Mouse (Mus musculus): ENCODE data around the gene Mfsd2a.

The Mfsd2a gene

GRCm38 (mm10) chr4:122961100-122961567 is at the start of gene Mfsd2a:
Gene Mfsd2a, minus strand, starts transcription at chr4:122961188.
- peak; percentile 68 for DNase-seq

DNA sequence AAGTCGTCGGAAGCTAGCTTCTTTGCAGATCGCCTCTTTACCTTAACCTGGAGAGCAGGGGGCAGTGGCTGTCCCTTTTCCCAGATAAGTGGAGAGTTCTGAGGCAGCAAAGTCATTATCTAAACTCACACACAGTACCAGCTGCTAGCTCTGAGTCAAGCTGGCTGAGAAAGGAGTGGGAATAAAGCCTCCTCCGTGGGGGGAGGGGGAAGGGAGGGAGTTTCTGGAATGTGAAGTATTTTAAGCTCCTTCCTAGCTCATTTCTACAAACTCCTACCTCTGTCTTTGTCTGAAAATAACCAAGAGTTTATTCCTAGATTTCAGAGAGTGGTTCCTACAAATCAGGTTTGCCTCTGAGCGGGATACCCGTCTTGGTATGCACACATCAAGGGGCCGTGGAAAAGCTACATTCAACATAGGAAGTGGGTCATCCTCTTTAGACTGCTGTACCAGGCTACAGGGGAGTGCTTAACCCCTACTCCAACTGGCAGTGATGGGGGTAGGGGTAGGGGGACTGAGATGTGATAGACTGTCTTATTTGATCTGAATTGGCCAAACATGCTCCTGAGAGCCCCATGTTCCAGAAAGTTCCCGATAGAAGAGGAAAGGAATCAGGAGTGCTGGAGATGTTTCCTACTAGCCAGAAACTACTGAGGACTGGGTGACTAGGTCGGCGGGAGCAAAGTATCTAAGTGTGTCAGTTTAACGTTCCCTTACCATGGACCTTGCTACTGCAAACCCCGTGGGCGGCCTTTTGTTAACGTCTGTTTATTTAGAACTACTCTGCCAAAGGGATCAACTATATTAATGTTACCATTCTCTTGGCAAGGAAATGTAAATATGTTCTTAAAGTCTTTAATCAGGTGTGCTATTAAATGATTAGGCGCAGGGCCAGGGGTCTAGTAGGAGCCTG is 44.3 kb upstream of the Mfsd2a start:
- DNase-seq: no peak

GRCm38 (mm10) chr4:123000617-123001342 is 39.8 kb upstream of the Mfsd2a start:
- no peak for DNase-seq

DNA sequence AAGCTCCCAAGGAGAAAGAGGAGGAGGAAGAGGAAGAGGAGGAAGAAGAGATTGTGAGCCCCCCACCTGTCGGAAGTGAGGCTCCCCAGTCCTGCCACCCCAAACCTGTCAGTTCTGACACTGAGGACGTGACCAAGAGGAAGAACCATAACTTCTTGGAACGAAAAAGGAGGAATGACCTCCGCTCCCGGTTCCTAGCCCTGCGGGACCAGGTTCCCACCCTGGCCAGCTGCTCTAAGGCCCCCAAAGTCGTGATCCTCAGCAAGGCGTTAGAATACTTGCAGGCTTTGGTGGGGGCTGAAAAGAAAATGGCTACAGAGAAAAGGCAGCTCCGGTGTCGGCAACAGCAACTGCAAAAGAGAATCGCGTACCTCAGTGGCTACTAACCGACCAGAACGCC is 39.1 kb upstream of the Mfsd2a start:
- DNase-seq: no peak

GRCm38 (mm10) chr4:122999263-122999691 is 38.3 kb upstream of the Mfsd2a start:
- no peak for DNase-seq

DNA sequence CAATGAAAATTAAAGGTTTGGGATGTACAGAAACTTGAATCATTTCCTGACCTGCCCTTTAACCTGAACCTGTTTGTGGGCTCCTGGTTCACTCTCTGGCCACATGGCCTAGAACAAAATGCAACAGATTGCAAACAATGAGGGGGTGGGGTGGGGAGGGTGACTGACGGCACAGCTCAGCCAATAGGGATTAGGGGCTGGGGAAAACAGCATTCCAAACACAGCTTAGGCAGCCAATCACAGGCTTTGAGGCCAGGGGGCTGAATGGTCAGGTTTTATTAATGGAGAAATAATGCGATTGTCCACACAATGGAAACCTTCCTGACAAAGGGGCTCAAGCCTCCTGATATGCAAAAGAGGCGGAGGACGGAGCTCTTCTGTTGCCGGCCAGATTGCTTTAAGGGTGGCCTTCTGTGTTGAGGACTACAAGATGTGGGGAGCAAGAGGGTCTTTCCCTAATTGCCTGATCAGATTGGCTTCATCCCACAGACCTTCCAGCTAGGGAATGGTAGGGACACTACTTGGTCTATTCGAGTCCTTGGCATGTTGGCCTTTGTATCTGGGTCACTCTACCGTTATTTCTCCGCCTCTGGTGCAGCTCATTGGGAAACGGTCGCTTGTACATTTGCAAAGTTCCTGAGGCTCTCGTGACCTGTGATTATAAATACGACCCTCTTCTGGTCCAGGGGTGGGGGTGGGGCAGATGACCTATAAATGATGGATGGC is 37.7 kb upstream of the Mfsd2a start:
- no peak for DNase-seq

- peak; percentile 58 for DNase-seq
These were observed 35.8 kb upstream of the Mfsd2a start for GRCm38 (mm10) chr4:122996618-122997381.

GRCm38 (mm10) chr4:122996221-122996617 is 35.2 kb upstream of the Mfsd2a start:
- DNase-seq: no peak

DNA sequence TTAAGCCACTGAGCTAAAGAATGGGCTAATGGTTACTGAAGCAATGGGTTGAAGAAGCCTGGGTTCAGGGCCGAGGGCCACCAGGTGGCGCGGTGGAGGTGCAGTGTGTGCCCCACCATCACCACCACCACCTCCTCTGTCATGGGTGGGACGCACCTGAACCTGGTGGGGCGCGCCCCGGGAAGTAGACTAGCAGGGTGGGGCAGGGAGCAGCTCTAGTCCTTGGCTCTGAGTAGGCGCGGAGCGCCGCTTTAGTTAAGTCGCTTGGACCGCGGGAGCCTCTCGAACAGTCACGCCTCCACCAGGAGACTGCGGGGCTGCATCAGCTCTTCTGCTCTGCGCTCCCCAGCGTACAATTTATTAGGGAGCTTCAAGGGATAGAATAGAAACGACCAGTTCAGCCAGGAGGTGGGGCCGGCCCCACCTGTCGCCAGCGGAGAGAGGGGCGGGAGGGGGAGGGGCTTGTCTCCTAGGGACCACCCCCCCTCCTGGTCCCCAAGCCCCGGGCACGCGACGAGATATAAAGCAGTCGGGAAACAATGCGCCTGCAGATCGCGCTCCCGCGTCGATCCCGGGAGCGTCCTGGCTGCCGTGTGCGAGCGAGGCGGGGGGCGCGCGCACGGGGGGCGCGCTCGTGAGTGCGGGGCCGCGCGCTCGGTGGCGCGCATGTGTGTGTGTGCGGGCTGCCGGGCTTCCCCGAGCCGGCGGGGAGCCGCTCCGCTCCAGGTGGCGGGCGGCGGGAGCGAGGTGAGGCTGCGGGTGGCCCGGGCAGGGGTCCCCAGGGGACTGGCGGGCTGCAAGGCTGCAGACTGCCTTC is 34.6 kb upstream of the Mfsd2a start, which contains the start of gene Mycl:
Mycl (plus strand) TSS at position 249 of the 817 bp plus-strand sequence.
- DNase-seq: peak; percentile 97

GRCm38 (mm10) chr4:122992276-122992675 is 31.3 kb upstream of the Mfsd2a start:
- DNase-seq: no peak

DNA sequence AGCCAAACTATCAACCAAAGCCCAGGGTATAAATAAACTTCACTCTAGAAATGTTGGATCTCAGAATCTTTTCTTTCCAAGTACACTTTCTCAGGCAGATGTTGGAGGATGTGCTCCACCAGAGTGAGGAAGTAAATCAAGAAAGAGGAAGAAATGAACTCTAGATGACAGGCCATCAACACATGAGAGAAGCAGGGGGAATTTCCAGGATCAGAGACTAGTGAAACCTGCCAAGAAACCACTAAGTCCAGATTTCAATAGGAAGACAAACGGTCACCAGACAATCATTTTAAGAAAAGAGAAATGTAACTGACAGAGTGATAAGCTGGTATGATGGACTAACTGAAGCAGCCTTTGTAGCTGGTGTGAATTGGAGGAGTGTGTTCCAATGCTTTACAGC is 30.2 kb upstream of the Mfsd2a start:
- no peak for DNase-seq

GRCm38 (mm10) chr4:122988004-122988403 is 27.0 kb upstream of the Mfsd2a start:
- peak; percentile 54 for DNase-seq

DNA sequence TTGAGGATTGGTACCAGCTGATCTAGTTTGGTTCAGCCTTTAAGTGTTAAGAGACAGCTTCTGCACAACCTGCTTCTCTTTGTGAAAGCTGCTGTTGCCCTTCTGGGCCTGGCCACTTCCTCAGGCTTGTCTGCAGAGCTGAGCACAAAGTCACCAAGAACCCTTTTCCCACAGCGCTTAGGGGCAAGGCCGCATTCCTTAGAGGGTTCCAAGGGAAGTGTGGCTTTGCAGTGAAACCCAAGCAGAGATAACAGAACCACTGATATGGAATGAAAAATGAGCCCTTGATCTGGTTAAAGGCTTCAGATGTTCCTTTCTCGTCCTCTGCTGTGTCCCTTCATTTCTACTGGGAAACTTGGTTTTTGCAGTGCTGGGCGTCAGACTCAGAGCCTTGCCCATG is 26.4 kb upstream of the Mfsd2a start:
- DNase-seq: no peak

GRCm38 (mm10) chr4:122985110-122985509 is 24.1 kb upstream of the Mfsd2a start:
- peak; percentile 56 for DNase-seq

DNA sequence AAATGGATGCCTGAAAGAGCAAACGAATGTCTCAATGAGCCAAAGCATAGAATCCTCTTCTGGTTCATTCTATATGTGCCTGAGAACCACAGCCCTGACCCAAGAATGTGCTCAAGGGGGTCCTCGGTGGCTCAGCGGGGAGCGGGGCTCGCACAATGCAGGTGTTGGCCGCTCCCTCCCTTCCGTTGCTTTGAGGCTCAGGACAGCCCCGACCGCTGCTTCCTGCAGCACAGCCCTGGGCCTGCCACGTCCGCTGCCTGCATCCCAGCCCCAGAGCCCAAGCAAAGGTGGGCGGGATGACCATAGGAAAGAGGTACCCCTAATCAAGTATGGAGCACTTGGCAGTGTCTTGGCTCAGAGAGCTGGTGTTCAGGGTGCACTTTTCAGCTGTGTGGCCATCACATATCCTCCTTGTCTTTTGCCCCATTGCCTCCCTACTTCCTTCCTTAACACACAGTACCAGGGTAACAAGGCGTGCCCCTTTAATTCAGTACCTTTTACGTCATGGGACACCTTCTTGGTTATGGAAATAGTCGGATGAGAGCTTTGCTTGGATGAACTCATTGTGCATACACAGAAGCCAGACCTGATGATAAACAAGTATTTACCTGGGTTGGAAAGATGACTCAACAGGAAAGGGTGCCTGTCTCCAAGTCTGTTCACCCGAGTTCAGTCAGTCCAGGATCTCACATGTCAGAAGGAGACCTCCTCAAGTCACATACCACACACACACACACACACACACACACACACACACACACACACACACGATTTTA is 22.7 kb upstream of the Mfsd2a start:
- DNase-seq: peak; percentile 69

DNA sequence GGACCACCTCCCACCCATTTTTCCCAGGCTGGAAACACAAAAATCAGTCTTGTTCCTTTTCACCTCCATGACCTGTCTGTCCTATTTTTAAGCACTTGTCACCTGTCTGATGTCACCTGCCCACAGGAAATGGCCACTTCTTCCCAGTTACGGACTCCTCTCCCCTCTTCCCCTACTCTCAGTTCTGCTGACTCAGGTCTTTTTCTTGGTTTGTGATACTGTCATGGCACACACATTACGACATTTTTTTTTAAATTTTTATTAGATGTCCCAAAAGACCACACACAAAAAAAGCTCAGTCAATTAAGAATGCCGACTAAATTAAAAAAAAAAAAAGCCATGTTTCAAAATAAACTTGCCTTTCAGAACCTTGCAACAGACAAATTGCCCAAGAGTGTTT is 21.5 kb upstream of the Mfsd2a start:
- DNase-seq: no peak

DNA sequence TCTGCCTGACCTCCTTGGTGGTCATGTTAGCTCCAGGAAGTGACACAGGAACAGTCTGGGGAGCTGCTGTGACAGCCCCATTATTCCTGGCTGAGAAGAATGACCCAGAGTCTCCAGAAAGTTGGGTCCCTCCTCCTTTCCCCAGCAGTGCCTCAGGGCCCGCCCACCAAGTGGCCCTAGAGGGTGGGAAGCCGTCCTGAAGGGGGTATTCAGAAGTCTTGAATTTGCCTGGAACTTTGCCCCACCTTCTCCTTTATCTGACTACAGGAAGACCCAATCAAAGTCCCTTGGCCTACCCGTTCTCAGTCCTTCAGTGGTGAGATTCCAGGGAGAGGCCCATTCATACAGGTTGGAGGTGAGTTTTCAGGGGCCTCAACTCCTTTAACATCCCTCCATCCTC is 20.9 kb upstream of the Mfsd2a start:
- DNase-seq: no peak

- no peak for DNase-seq
These were observed 20.2 kb upstream of the Mfsd2a start for GRCm38 (mm10) chr4:122981238-122981637.

GRCm38 (mm10) chr4:122980684-122981083 is 19.7 kb upstream of the Mfsd2a start:
- DNase-seq: no peak

DNA sequence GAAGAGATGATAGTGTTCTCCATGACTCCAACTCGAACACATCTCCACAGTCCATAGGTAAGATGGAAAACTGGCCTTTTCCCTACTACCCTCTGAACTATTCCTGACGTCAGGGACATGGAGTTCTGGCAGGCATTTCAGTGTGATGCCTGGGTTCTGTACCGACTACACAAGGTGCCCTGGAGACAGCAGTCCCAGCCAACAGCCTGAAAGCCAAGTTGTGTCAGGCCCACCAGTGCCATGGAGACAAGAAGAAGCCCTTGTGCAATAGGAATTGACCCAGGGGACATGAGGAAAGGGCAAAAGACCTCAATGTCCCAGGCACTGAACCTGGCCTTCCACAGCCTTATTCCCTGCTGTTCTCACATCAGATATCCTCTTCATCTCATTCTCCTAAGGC is 18.8 kb upstream of the Mfsd2a start:
- DNase-seq: no peak

- no peak for DNase-seq
These were observed 17.9 kb upstream of the Mfsd2a start for GRCm38 (mm10) chr4:122978850-122979249.

All from thymus, postnatal 4 days (tissue).